Mouse (Mus musculus) ZHBTc4 (cell line): ENCODE measurements around the gene Areg.

Experiments used
- DNase-seq: peaks from one replicate; pipeline ENCODE4 v3.0.0-alpha.2; 2011; ENCODE audit warnings: low read depth, low spot score

Gene Areg

GRCm38 (mm10) chr5:91166601-91167000 lies 27.2 kb downstream of the Areg start:
- DNase-seq, result no peak

- DNase-seq, result no peak
Measured at GRCm38 (mm10) chr5:91176397-91176796, 37.0 kb downstream of the Areg start.

- no peak for DNase-seq
Measured at GRCm38 (mm10) chr5:91194572-91194971, 55.2 kb downstream of the Areg start.
